Mouse (Mus musculus): ENCODE results near the gene Gm16253. TPM values are rescaled to one million over a fixed set of nuclear protein-coding genes. Genes with fewer than 3 reads are reported as not detected.

Gene Gm16253
- total RNA-seq, 2 experiments from 2014 or later: not detected

GRCm38 (mm10) chr3:96570643-96571042 is 6.1 kb upstream of the Gm16253 start:
- Histone ChIP-seq H3K4me3 (no peak overlapping the region), H3K27ac (no peak overlapping the region; the same call in 1 of the 2 replicates)
- TF ChIP-seq CTCF (conservative IDR thresholded peaks at IDR 0.05): no peak
- DNase-seq (ENCODE audit: low spot score in 2 of 2): no peak

GRCm38 (mm10) chr3:96571336-96571735 is 5.4 kb upstream of the Gm16253 start:
- no peak for DNase-seq (ENCODE audit: low spot score in 2 of 2)

GRCm38 (mm10) chr3:96571896-96572698 is 4.7 kb upstream of the Gm16253 start:
- H3K4me3 ChIP-seq: no peak overlapping the region
- peak overlapping the region; percentile 60; the same call in 1 of the 2 replicates for H3K27ac ChIP-seq
- DNase-seq (ENCODE audit: low spot score in 2 of 2): no peak
- no peak for TF ChIP-seq CTCF (conservative IDR thresholded peaks at IDR 0.05)

More at GRCm38 (mm10) chr3:96571336-96571735, 5.4 kb upstream of the Gm16253 start:
- H3K4me3 ChIP-seq: no peak overlapping the region
- TF ChIP-seq CTCF (conservative IDR thresholded peaks at IDR 0.05): no peak
- H3K27ac ChIP-seq: peak overlapping the region; percentile 60; the same call in 1 of the 2 replicates

GRCm38 (mm10) chr3:96573611-96574511 is 2.9 kb upstream of the Gm16253 start:
- no peak for DNase-seq (ENCODE audit: low spot score in 2 of 2)
- no peak for TF ChIP-seq CTCF (conservative IDR thresholded peaks at IDR 0.05)
- H3K4me3 ChIP-seq: no peak overlapping the region
- no peak overlapping the region for H3K27ac ChIP-seq

- DNase-seq (ENCODE audit: low spot score in 2 of 2): no peak
- H3K4me3 ChIP-seq: no peak overlapping the region
- H3K27ac ChIP-seq: peak overlapping the region; percentile 82; the same call in 1 of the 2 replicates
- no peak for TF ChIP-seq CTCF (conservative IDR thresholded peaks at IDR 0.05)
These were observed 1.4 kb upstream of the Gm16253 start for GRCm38 (mm10) chr3:96575272-96575984.

GRCm38 (mm10) chr3:96576005-96576658 is 652 bp upstream of the Gm16253 start:
- no peak for DNase-seq (ENCODE audit: low spot score in 2 of 2)
- H3K27ac ChIP-seq: peak overlapping the region; percentile 82
- H3K4me3 ChIP-seq: peak overlapping the region; percentile 33
- TF ChIP-seq CTCF (conservative IDR thresholded peaks at IDR 0.05): no peak

- TF ChIP-seq CTCF (conservative IDR thresholded peaks at IDR 0.05): no peak
- Histone ChIP-seq H3K27ac (peak overlapping the region; percentile 82; the same call in 1 of the 2 replicates), H3K4me3 (no peak overlapping the region)
- no peak for DNase-seq (ENCODE audit: low spot score in 2 of 2)
These were observed 782 bp downstream of the Gm16253 start for GRCm38 (mm10) chr3:96577566-96577965.

- no peak for TF ChIP-seq CTCF (conservative IDR thresholded peaks at IDR 0.05)
- no peak overlapping the region for H3K4me3 ChIP-seq
- DNase-seq (ENCODE audit: low spot score in 2 of 2): no peak
- no peak overlapping the region; the same call in 1 of the 2 replicates for H3K27ac ChIP-seq
These were observed 1.9 kb downstream of the Gm16253 start for GRCm38 (mm10) chr3:96578561-96579238.

GRCm38 (mm10) chr3:96579239-96579750 is 2.5 kb downstream of the Gm16253 start:
- DNase-seq (ENCODE audit: low spot score in 2 of 2): no peak
- no peak for TF ChIP-seq CTCF (conservative IDR thresholded peaks at IDR 0.05)
- H3K27ac ChIP-seq: peak overlapping the region; percentile 72
- no peak overlapping the region for H3K4me3 ChIP-seq

- DNase-seq (ENCODE audit: low spot score in 2 of 2): peak; percentile 91 to 93
- Histone ChIP-seq H3K4me3 (peak overlapping the region; percentile 48), H3K27ac (peak overlapping the region; percentile 72)
- peak; percentile 100 for TF ChIP-seq CTCF (conservative IDR thresholded peaks at IDR 0.05)
These were observed 3.2 kb downstream of the Gm16253 start for GRCm38 (mm10) chr3:96579885-96580454.

GRCm38 (mm10) chr3:96581141-96581540 is 4.4 kb downstream of the Gm16253 start:
- no peak for DNase-seq (ENCODE audit: low spot score in 2 of 2)
- H3K27ac ChIP-seq: no peak overlapping the region
- TF ChIP-seq CTCF (conservative IDR thresholded peaks at IDR 0.05): no peak
- no peak overlapping the region for H3K4me3 ChIP-seq
